Mouse (Mus musculus) E14TG2a.4 (cell line): Measurements from ENCODE around the gene Hoxc8.

Source experiments
- CTCF ChIP-seq: conservative IDR thresholded peaks from 2 replicates; pipeline ENCODE4 v1.5.1; 2014; ENCODE audit warnings: low read length
- POU5F1 ChIP-seq: IDR thresholded peaks from 2 replicates; pipeline ENCODE4 v1.6.1; 2014; ENCODE audit warnings: low read length, borderline replicate concordance

- TF ChIP-seq CTCF (no peak), POU5F1 (no peak)
These were observed 47.2 kb downstream of the Hoxc8 start for GRCm38 (mm10) chr15:103037579-103037978.
